ENCODE assay signal across 9 mouse cellular contexts in the genomic region with DNA sequence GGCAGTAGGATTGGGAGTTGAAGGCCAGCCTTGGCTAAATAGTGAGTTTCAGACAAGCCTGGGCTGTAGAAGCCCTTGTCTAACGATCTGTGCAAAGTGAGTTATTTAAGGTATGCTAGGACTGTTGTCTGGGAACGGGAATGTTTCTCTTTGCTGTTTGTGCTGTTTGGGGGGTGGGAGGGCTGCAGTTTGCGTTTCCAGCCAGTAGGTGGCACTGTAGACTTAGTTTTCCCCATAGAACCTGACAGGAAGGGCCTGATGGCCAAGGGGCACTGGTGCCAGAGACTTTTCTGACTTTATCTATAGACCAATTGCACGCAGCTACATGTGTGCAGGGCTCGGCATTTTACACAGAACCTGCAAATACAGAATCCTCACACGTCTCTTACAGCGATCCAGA. TPM values are rescaled to one million over a fixed set of nuclear protein-coding genes. Genes with fewer than 3 reads are reported as not detected.
DNase-seq lines count a peak whose midpoint lies in the region; ATAC-seq and TF ChIP-seq lines count a peak whose summit lies in the region.
"Had no signal": no experiment of that assay in that cellular context is flagged by ENCODE, and none has a peak within 500 bp of the region (broad histone marks: within the 10 kb centered on the region; RNA-seq: fewer than 3 reads in every experiment).

No protein-coding gene starts in this region.

- no peak for ATAC-seq in hindbrain, embryonic 14.5 days (ENCODE audit: low FRiP score)
- no peak for ATAC-seq in midbrain, embryonic 14.5 days (ENCODE audit: low FRiP score, low TSS enrichment)

- no peak for TF ChIP-seq POLR2A in thymus, adult 2 months (IDR thresholded peaks at IDR 0.05; ENCODE audit: control insufficient read depth, extremely low read depth, insufficient read depth, low read length, poor library complexity)

- H3K27me3 ChIP-seq in embryonic facial prominence, embryonic 10.5 days (replicated peaks; ENCODE audit: low read depth, poor library complexity, severe bottlenecking) = peaks cover 4% of the 10 kb centered on the region
- peaks cover 4% of the 10 kb centered on the region; the same call in 1 of the 2 replicates for H3K27me3 ChIP-seq in hindbrain, embryonic 14.5 days (ENCODE audit: control insufficient read depth, insufficient read depth, low read length)
- H3K27me3 ChIP-seq in midbrain, embryonic 14.5 days (ENCODE audit: control insufficient read depth, insufficient read depth, low read length) = no peaks in the 10 kb centered on the region
- H3K27me3 ChIP-seq in thymus, adult 2 months (ENCODE audit: control insufficient read depth, insufficient read depth, low read length) = no peaks in the 10 kb centered on the region
- H3K27me3 ChIP-seq: embryonic facial prominence, embryonic 15.5 days had no signal

- no peak overlapping the region for H3K4me3 ChIP-seq in left cerebral cortex, adult 2 months
- no peak overlapping the region for H3K4me3 ChIP-seq in embryonic facial prominence, embryonic 10.5 days
- no peak overlapping the region for H3K4me3 ChIP-seq in hindbrain, embryonic 14.5 days (replicated peaks; ENCODE audit: low read length)
- H3K4me3 ChIP-seq in midbrain, embryonic 14.5 days (replicated peaks; ENCODE audit: low read depth, low read length) = no peak overlapping the region
- no peak overlapping the region for H3K4me3 ChIP-seq in thymus, adult 2 months (ENCODE audit: control insufficient read depth, insufficient read depth, low read length)
- H3K4me3 ChIP-seq: embryonic facial prominence, embryonic 15.5 days had no signal

- H3K9me3 ChIP-seq in embryonic facial prominence, embryonic 10.5 days = no peaks in the 10 kb centered on the region
- H3K9me3 ChIP-seq in hindbrain, embryonic 14.5 days (ENCODE audit: control insufficient read depth, low read length) = no peaks in the 10 kb centered on the region
- no peaks in the 10 kb centered on the region for H3K9me3 ChIP-seq in midbrain, embryonic 14.5 days (ENCODE audit: control insufficient read depth, low read length)
- H3K9me3 ChIP-seq: embryonic facial prominence, embryonic 15.5 days had no signal

- no peak overlapping the region for H3K4me2 ChIP-seq in hindbrain, embryonic 14.5 days (replicated peaks)
- H3K4me2 ChIP-seq in midbrain, embryonic 14.5 days (ENCODE audit: low read length) = no peak overlapping the region
- H3K4me2 ChIP-seq: embryonic facial prominence, embryonic 15.5 days had no signal

- intact Hi-C loops in left cerebral cortex, adult 2 months (cut with DNase I) = loop anchor here (1.0 to 10.0 kb wide), 3 partner anchors 58 to 236 kb away; a partner anchor contains a TSS
- intact Hi-C loops in left cerebral cortex, postnatal 25 days (cut with DNase I) = loop anchor here (1.0 to 2.0 kb wide), 3 partner anchors 58 to 236 kb away; a partner anchor contains a TSS

- peaks cover 7% of the 10 kb centered on the region for H3K4me1 ChIP-seq in embryonic facial prominence, embryonic 10.5 days
- H3K4me1 ChIP-seq in hindbrain, embryonic 14.5 days (replicated peaks; ENCODE audit: control insufficient read depth, insufficient read depth, low read length) = no peaks in the 10 kb centered on the region
- no peaks in the 10 kb centered on the region for H3K4me1 ChIP-seq in midbrain, embryonic 14.5 days (ENCODE audit: control insufficient read depth, insufficient read depth, low read length)
- H3K4me1 ChIP-seq in thymus, adult 2 months (replicated peaks; ENCODE audit: control insufficient read depth, insufficient read depth, low read length) = peaks cover 3% of the 10 kb centered on the region; the same call in 1 of the 2 replicates

- peaks cover 53% of the 10 kb centered on the region for H3K36me3 ChIP-seq in embryonic facial prominence, embryonic 10.5 days (replicated peaks)
- peaks cover 43% of the 10 kb centered on the region for H3K36me3 ChIP-seq in hindbrain, embryonic 14.5 days (replicated peaks; ENCODE audit: control insufficient read depth, insufficient read depth)
- H3K36me3 ChIP-seq in midbrain, embryonic 14.5 days (ENCODE audit: control insufficient read depth, insufficient read depth, low read length) = peaks cover 52% of the 10 kb centered on the region
- 0 out of 2 replicates have a peak, but pooled peaks cover 5% of the 10 kb centered on the region for H3K36me3 ChIP-seq in thymus, adult 2 months (ENCODE audit: control insufficient read depth, insufficient read depth, low read length)

- H3K9ac ChIP-seq in hindbrain, embryonic 14.5 days = no peak overlapping the region
- no peak overlapping the region for H3K9ac ChIP-seq in midbrain, embryonic 14.5 days (replicated peaks; ENCODE audit: low read length)
- H3K9ac ChIP-seq: embryonic facial prominence, embryonic 15.5 days had no signal

- DNase-seq in left cerebral cortex, adult 2 months (ENCODE audit: extremely low spot score in 1 of 2, low spot score in 2 of 2) = peak; percentile 45 to 70
- DNase-seq in left cerebral cortex, adult 11 months (ENCODE audit: low spot score) = no peak
- DNase-seq in WW6 (ENCODE audit: low read depth, low spot score) = peak; percentile 65
- peak; percentile 85 for DNase-seq in embryonic facial prominence, embryonic 10.5 days (ENCODE audit: low spot score)
- peak; percentile 86 for DNase-seq in hindbrain, embryonic 14.5 days (ENCODE audit: low spot score)
- DNase-seq in left cerebral cortex, postnatal 25 days (ENCODE audit: low spot score in 2 of 2) = peak; percentile 50 to 65
- peak; percentile 84 for DNase-seq in midbrain, embryonic 14.5 days
- peak; percentile 69 for DNase-seq in thymus, adult 2 months

- no peak overlapping the region for H3K27ac ChIP-seq in left cerebral cortex, adult 2 months
- H3K27ac ChIP-seq in embryonic facial prominence, embryonic 10.5 days (replicated peaks) = no peak overlapping the region
- no peak overlapping the region for H3K27ac ChIP-seq in hindbrain, embryonic 14.5 days
- H3K27ac ChIP-seq in midbrain, embryonic 14.5 days (replicated peaks; ENCODE audit: low read depth, low read length) = no peak overlapping the region
- no peak overlapping the region for H3K27ac ChIP-seq in thymus, adult 2 months (ENCODE audit: control insufficient read depth, insufficient read depth, low read length)
- H3K27ac ChIP-seq: embryonic facial prominence, embryonic 15.5 days had no signal

- peak; percentile 89 for TF ChIP-seq CTCF in left cerebral cortex, adult 2 months (IDR thresholded peaks at IDR 0.05)
- TF ChIP-seq CTCF in thymus, adult 2 months (IDR thresholded peaks at IDR 0.05; ENCODE audit: borderline replicate concordance, control insufficient read depth, extremely low read depth, insufficient read depth, low read length, poor library complexity) = peak; percentile 69; the same call in 1 of the 2 replicates

- WGBS in embryonic facial prominence, embryonic 10.5 days = 38% methylated on average over 7 of the region's 7 CpGs
- WGBS in hindbrain, embryonic 14.5 days = 39% methylated on average over 7 of the region's 7 CpGs
- 34% methylated on average over 7 of the region's 7 CpGs for WGBS in midbrain, embryonic 14.5 days
- WGBS in thymus, adult 2 months = 33% methylated on average over 7 of the region's 7 CpGs

RNA-seq across cellular contexts. Expression of a gene that starts 8.4 kb away (rescaled TPM):
- 10 to 100 TPM in 1 of 2 experiments, 1 to 10 TPM in 1; 9.4 to 12.3 TPM for total RNA-seq in left cerebral cortex, adult 2 months (2021)
- polyA plus RNA-seq in embryonic facial prominence, embryonic 10.5 days (2016; fragmentation: Nextera tagmentation; extraction: Ambion mirVana) = 29.4 and 30.9 TPM in 2 replicates
- 19.7 and 20.4 TPM in 2 replicates for polyA plus RNA-seq in hindbrain, embryonic 14.5 days (2014; fragmentation: Nextera tagmentation; extraction: Ambion mirVana)
- 10 to 100 TPM in 1 of 2 experiments, 1 to 10 TPM in 1; 9.8 to 10.9 TPM for total RNA-seq in left cerebral cortex, postnatal 25 days (2021)
- 20.3 and 21.4 TPM in 2 replicates for polyA plus RNA-seq in midbrain, embryonic 14.5 days (2014; fragmentation: Nextera tagmentation; extraction: Ambion mirVana)
- polyA plus RNA-seq in thymus, adult 2 months (2012; rRNA removed) = 59.4 and 64.2 TPM in 2 replicates

RNA-seq across cellular contexts. Expression of a gene that starts 9.4 kb away (rescaled TPM):
- total RNA-seq in left cerebral cortex, adult 2 months (2021) = 1 to 10 TPM; 1.7 to 2.6 TPM
- 27.6 and 35.7 TPM in 2 replicates for polyA plus RNA-seq in embryonic facial prominence, embryonic 10.5 days (2016; fragmentation: Nextera tagmentation; extraction: Ambion mirVana)
- polyA plus RNA-seq in hindbrain, embryonic 14.5 days (2014; fragmentation: Nextera tagmentation; extraction: Ambion mirVana) = 2.7 and 3.9 TPM in 2 replicates
- total RNA-seq in left cerebral cortex, postnatal 25 days (2021) = 1 to 10 TPM; 1.3 to 1.9 TPM
- polyA plus RNA-seq in midbrain, embryonic 14.5 days (2014; fragmentation: Nextera tagmentation; extraction: Ambion mirVana) = 0.88 and 1.3 TPM in 2 replicates
- polyA plus RNA-seq in thymus, adult 2 months (2012; rRNA removed) = 60.5 and 65.9 TPM in 2 replicates

RNA-seq across cellular contexts. Expression of a gene that starts 18.0 kb away (rescaled TPM):
- 1 to 10 TPM; 8.5 to 8.7 TPM for total RNA-seq in left cerebral cortex, adult 2 months (2021)
- polyA plus RNA-seq in embryonic facial prominence, embryonic 10.5 days (2016; fragmentation: Nextera tagmentation; extraction: Ambion mirVana) = 10.7 and 12.2 TPM in 2 replicates
- 6.2 and 7.5 TPM in 2 replicates for polyA plus RNA-seq in hindbrain, embryonic 14.5 days (2014; fragmentation: Nextera tagmentation; extraction: Ambion mirVana)
- total RNA-seq in left cerebral cortex, postnatal 25 days (2021) = 1 to 10 TPM; 6.5 to 7.3 TPM
- polyA plus RNA-seq in midbrain, embryonic 14.5 days (2014; fragmentation: Nextera tagmentation; extraction: Ambion mirVana) = 6.4 and 7.3 TPM in 2 replicates
- 7.9 and 9.5 TPM in 2 replicates for polyA plus RNA-seq in thymus, adult 2 months (2012; rRNA removed)

RNA-seq across cellular contexts. Expression of a gene that starts 39.4 kb away (rescaled TPM):
- total RNA-seq in left cerebral cortex, adult 2 months (2021) = not detected
- 0.17 TPM in 1 of 2 replicates, not detected in the other for polyA plus RNA-seq in embryonic facial prominence, embryonic 10.5 days (2016; fragmentation: Nextera tagmentation; extraction: Ambion mirVana)
- not detected in 2 replicates for polyA plus RNA-seq in hindbrain, embryonic 14.5 days (2014; fragmentation: Nextera tagmentation; extraction: Ambion mirVana)
- not detected for total RNA-seq in left cerebral cortex, postnatal 25 days (2021)
- polyA plus RNA-seq in midbrain, embryonic 14.5 days (2014; fragmentation: Nextera tagmentation; extraction: Ambion mirVana) = not detected in 2 replicates
- polyA plus RNA-seq in thymus, adult 2 months (2012; rRNA removed) = 2.4 TPM in 1 of 2 replicates, not detected in the other

RNA-seq across cellular contexts. Expression of a gene that starts 46.8 kb away (rescaled TPM):
- 100 to 1,000 TPM; 143 to 156 TPM for total RNA-seq in left cerebral cortex, adult 2 months (2021)
- 489 and 518 TPM in 2 replicates for polyA plus RNA-seq in embryonic facial prominence, embryonic 10.5 days (2016; fragmentation: Nextera tagmentation; extraction: Ambion mirVana)
- polyA plus RNA-seq in hindbrain, embryonic 14.5 days (2014; fragmentation: Nextera tagmentation; extraction: Ambion mirVana) = 170 and 176 TPM in 2 replicates
- 100 to 1,000 TPM; 129 TPM for total RNA-seq in left cerebral cortex, postnatal 25 days (2021)
- 162 and 163 TPM in 2 replicates for polyA plus RNA-seq in midbrain, embryonic 14.5 days (2014; fragmentation: Nextera tagmentation; extraction: Ambion mirVana)
- polyA plus RNA-seq in thymus, adult 2 months (2012; rRNA removed) = 51.9 and 61.3 TPM in 2 replicates
